Mouse (Mus musculus): ENCODE results near the gene Ahcyl2.

- TF ChIP-seq CTCF (IDR thresholded peaks at IDR 0.05; ENCODE audit: borderline replicate concordance, insufficient read depth, low read length) (no peak), POLR2A (IDR thresholded peaks at IDR 0.05; ENCODE audit: low read depth, low read length) (no peak)
These were observed 73.7 kb downstream of the Ahcyl2 start for GRCm38 (mm10) chr6:29841461-29841860.
